Mouse (Mus musculus): ENCODE results near the gene Tma7.

DNA sequence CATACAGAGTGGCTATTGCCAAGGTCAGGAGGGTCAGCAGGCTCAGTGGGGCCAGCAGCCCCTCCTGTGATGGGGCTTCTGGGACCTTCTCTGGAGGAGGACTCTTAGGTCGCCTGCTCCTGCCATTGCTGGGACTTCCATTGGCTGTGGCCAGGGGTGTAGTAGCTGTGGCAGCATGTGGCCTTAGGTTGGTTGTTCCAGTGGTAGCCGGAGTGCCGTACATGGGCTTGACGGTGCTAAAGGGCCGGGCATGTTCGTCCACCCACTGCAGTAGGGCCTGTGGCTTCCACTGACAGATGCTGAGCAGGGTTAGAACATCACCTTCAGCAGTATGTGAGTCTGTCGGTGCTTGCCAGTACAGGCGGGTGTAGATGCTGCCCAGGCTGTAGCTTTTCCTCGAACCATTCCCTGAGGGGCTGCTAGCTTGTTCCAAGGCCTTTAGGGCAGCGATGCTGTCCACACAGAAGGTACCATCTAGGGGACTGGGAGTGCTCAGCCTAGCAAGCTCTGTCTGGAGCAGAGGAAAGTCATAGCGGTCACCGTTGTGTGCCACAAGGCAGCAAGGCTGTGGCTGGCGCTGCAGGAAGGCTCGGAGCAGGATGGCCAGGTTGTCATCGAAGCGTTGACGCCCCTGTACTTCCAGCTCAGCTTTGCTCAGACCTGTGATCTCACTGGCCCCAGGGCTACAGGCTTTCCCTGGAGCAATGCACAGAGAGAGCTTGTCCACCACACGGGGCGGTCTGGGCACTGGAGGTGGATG is 24.2 kb downstream of the Tma7 start:
- TF ChIP-seq CTCF (conservative IDR thresholded peaks at IDR 0.05 in 1 of 2, IDR thresholded peaks at IDR 0.05 in 1 of 2; ENCODE audit: low read depth in 2 of 2, low read length in 2 of 2) (no peak), NELFE (IDR thresholded peaks at IDR 0.05; ENCODE audit: low read depth, low read length) (no peak), MAFK (IDR thresholded peaks at IDR 0.05; ENCODE audit: insufficient replicate concordance, low read length) (no peak), POLR2A (IDR thresholded peaks at IDR 0.05; ENCODE audit: low read depth, low read length) (no peak), USF2 (conservative IDR thresholded peaks at IDR 0.05; ENCODE audit: low read depth, low read length) (no peak), MAX (IDR thresholded peaks at IDR 0.05; ENCODE audit: low read length) (no peak), PAX5 (IDR thresholded peaks at IDR 0.05; ENCODE audit: low read length) (no peak), TBP (conservative IDR thresholded peaks at IDR 0.05; ENCODE audit: low read depth, low read length) (no peak), IRF4 (IDR thresholded peaks at IDR 0.05; ENCODE audit: low read depth, low read length) (no peak), USF1 (IDR thresholded peaks at IDR 0.05; ENCODE audit: low read depth, low read length) (no peak)

All from CH12.LX (cell line).